Mouse (Mus musculus) brain, adult 2 months (tissue): ENCODE data around the gene Slc39a5.

Experiments
- DNase-seq: peaks from one replicate; pipeline ENCODE4 v3.0.0; 2011; ENCODE audit warnings: low read depth, low spot score

The Slc39a5 gene

DNA sequence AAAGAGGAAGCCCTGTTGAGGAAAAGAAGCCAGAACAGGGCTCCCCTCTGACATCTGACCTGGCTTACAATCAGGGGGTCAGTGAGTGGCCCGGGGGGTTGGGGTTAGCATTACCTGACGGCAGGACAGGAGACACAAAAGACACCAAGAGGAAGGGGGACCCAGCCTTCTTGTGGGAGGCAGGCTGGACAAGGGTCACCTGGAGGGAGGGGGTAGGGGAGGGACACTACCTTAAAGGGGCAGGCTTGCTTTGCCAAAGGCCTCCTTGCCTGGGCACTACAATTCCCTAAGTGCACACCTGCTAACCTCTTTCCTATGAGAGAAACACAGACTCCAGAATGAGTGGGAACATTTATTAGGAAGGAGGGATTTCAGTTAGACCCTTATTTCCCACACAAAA lies at the start of gene Slc39a5:
Slc39a5 (minus strand) TSS at position 174 of the 400 bp plus-strand sequence.
- no peak for DNase-seq

DNA sequence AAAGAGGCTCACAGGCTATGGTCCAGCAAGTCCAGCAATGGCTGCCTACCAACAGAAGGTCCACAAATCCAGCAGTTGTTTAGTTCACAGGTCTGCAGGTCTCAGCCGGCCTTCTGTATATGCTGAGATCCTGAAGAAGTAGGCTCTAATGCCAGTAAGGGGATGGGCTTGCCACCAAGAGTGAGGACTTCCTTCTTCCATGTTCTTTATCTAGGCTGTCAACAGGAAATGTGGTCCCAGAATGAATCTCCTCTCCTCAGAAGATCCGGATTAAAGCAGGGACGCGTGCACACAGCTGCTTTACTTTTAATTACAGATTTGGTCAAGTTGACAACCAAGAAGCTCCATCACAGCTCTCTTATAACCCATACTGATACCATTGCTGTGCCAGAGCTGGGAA lies 44.4 kb upstream of the Slc39a5 start:
- DNase-seq: no peak

DNA sequence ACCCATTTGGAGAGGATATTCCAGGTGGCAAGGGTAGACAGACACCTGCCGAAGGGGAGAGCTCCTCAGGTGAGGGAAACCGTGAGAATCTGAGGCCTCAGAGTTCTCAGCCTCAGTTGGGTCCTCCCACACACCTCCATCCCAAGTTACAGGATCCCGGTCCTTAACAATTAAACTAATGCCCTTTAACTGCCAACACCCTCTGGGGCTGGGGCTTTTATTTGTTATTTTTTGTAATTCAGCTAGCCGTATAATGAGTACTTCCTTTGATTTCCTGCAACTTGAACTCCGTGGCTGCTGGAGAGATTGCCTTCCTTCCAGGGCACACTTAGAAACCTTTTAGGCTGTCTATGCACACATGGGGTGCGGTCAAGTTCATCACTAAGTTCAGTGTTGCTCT lies 43.3 kb upstream of the Slc39a5 start:
- no peak for DNase-seq

DNA sequence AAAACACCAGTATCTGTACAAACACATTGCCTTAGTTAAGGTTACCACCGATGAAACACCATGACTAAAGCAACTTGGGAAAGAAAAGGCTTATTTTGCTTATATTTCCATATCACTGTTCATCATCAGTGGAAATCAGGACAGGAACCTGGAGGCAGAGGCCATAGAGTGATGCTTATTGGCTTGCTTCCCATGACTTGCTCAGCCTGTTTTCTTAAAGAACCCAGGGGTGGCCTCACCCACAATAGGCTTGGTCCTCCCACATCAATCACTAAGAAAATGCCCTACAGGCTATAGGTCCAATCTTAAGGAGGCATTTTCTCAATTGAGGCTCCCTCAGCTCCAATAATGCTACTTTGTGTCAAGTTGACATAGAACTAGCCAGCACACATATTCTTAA lies 41.7 kb upstream of the Slc39a5 start:
- no peak for DNase-seq

DNA sequence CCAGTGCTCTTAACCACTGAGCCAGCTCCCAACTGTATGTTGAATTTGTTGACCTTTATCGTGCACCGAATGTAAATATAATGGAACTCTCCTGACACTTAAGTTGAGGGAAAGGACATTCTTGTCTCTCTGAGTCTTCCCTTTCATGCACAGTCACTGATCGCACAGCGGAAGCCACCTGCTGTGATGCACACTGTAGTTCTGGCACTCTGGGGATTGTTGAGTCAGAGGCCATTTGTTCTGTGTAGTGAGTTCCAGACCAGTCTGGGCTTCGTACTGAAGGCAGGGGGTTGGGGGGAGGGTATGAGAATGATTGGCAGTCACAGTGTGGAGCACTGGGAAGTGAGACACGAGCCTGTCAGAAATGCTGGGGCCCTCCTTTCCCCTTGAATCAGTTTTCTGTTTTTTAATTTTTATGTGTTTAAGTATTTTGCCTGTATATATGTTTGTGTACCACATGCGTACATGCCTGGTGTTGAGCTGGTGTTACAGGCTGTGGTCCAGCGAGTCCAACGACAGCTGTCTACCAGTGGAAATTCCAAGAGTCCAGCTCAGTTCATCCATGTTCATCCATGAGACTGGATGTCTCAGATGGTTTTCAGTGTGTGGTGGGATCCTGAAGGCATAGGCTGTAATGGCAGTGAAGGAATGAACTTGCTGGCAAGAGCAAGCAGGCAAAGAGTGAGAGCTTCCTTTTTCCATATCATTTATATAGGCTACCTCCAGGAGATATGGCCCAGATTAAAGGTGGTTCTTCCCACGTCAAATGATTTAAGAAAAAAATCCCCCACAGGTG lies 40.5 kb upstream of the Slc39a5 start:
- peak; percentile 74 for DNase-seq

DNA sequence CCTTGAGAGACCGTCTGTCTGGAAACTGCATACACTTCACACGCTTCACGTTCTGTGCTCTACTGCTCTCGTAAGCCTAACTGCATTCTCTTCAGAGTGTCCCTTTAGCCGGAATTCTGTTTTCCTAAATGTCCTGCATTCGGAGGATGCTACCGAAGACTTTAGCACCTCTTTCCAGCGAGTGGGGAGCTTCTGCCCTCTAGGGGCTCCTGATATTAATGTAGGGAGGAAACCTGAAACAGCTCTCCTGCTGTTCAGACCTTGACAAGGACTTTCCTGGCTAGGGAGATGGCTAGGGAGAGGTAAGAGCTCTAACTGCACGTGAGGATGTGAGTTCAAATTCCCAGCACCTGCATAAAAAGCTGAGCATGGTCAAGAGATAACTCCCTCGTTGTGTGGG lies 39.4 kb upstream of the Slc39a5 start:
- DNase-seq: peak; percentile 83

DNA sequence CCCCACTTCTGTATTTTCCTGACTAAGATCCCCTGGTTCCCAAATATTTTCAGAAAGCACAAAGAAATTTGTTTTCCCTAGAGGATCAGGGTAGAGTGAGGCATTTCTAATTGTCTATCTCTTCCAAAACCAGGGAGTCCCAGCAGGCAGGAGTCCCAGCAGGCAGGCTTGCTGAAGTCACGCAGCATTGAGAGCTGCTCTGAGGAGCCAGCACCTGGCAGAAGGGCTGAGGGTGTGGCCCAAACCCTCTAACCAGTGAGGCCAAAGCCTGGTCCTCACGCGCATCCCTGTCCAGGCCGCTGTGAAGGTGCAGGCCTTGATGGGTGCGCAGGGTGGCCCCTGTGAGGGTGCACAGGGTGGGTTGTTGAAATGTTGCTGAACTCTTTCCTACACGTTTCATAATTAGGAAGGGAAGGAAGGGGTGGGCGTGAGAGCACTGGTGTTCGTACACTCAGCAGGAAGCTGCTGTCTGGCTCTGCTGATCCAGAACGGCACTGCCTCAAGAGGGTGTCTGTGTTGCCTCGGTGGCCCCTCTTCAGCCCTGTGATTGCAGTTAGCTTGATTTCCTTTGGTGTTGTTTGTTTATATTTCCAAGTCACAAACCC lies 37.7 kb upstream of the Slc39a5 start:
- DNase-seq: peak; percentile 63

DNA sequence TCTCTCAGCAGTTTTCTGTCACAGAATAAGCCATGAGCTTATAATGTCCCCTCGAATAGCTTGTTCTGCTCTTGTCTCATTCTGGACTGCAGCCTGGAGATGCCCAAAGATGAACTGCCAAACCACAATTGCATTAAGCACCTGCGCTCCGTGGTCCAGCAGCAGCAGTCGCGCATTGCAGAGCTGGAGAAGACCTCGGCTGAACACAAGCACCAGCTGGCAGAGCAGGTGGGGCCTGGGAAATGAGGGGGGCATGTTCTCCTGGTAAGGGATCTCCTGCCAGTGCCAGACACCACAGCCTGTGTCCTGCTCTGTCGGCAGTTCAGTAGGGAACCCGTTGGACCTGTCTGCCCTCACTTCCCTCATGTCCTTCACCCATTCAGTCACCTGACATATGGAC lies 35.3 kb upstream of the Slc39a5 start:
- peak; percentile 89 for DNase-seq

DNA sequence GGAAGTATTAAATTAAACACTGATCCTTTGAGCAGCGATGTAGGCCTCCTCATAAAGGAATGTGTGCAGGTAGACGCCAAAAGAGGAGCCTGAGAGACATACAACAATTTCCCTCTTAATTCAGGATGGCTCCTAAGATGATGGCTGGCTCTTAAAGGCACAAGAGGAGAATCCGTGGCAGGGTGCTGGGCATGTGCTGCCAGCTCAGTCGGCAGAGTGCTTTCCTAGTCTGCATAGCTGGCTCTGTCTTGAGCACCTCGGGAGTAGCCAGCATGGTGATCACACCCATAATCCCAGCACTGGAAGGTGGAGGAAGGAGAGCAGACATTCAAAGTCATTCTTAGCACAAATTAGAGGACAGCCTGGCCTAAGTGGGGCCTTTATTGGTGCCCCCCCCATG lies 34.8 kb upstream of the Slc39a5 start:
- peak; percentile 50 for DNase-seq

DNA sequence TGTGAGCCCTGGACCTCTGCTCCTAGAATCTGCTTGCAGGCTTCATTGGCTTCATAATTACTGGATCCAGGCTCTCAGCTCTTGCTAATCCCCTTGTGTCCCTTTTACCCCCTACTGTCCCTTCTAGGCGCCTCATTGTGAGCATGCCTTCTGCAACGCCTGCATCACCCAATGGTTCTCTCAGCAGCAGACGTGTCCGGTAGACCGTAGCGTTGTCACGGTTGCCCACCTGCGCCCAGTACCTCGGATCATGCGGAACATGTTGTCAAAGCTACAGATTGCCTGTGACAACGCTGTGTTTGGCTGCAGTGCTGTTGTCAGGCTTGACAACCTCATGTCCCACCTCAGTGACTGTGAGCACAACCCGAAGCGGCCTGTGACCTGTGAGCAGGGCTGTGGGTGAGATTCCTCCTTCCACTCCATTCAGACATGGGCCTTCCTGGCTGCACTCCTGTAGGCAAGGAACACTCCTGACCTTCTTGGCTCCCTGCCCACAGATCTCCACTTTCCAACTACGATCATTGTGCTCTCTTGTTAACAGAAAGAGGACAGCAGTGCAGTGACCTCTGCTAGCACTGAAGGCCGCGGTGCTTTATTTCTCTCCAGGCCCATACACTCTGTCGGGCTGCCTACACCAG lies 34.3 kb upstream of the Slc39a5 start:
- peak; percentile 84 for DNase-seq

DNA sequence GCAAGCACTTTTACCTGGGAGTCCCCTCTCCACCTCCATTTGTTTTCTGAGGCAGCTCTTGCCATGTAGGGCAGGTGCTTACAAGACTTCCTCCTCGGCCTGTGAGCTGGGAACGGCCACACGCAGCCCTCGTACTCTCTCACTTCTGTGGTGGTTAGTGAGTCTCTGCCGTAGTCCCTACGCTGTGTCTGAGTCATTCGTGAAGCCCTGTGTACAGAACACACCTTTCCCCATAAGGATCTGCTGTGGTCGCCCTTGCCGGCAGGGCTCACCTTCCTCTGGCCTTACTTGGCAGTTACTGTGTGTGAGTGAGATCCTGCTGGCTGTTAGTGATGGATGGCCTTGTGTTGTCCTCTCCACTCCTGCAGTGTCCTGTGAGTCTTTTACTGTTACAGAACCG lies 33.7 kb upstream of the Slc39a5 start:
- peak; percentile 31 for DNase-seq

DNA sequence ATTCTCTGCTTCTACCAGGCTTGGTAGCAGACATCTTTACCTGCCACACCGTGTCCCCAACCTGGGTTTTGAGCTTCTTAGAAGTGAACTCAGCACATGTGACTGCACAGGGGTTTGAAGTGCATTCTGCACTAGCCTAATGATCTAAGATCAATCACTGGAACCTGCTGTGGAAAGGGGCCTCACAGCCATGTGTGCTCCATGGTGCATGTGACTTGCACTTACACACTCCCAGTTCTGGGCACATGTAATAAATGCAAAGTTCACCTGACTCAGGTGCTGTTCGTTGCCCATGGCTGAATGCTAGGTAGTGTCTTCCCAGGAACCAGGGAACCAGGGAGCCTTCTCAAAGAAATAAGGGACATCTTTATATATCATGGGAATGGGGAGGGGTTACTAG lies 32.4 kb upstream of the Slc39a5 start:
- no peak for DNase-seq

DNA sequence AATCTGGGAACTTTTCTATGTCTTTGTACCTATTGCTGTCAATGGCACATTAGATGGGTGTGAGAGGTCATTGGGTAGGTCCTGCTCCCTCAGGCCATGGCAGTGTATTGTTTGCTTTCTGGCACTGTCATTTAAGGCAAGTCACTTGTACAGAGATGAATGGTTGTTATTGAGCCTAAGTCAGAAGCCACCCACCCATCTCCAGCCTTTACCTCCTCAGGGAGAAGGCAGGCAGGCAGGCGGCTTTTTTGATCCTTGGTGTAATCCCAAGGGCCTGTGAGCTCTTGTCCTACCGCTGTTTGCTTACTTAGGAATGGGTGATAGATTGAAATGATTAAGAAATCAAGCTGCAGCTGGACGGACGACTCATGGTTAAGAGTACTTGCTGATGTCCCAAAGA lies 28.4 kb upstream of the Slc39a5 start:
- DNase-seq: no peak

DNA sequence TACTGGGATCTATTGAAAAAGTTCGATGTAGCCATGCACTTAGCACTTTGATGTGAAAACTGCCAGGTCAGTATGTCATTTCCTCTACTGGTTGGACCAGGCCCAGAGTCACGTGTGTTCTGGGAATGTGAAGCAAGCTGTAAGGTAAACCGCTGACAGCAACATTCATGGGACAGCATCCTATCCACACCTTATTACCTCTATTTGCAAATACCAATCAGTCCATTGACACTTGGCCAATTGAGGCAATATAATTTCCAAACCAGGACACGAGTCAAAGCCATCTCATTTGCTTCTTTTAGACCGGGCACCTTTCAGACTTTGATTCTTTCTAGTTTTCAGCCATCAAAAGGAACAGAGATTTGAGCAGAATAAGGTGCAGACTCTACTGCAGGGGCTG lies 28.0 kb upstream of the Slc39a5 start:
- no peak for DNase-seq

DNA sequence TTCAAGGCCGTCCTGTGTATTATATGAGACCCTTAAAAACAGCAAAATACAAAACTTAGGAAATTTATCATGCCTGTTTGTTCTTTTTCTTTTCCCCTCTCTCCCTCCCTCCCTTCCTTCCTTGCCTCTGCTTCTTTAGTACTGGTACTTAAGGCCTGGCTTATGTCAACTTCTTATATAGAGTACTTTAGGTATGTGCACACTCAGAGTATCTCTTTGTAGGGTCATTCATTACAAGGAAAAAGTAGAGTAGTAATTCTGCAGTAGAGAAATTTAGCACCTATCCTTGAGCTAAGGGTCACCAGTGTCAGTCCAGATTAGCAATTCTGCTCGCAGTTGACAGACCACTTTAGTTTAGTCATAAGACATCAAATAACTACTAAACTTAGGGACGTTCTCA lies 24.2 kb upstream of the Slc39a5 start:
- no peak for DNase-seq

DNA sequence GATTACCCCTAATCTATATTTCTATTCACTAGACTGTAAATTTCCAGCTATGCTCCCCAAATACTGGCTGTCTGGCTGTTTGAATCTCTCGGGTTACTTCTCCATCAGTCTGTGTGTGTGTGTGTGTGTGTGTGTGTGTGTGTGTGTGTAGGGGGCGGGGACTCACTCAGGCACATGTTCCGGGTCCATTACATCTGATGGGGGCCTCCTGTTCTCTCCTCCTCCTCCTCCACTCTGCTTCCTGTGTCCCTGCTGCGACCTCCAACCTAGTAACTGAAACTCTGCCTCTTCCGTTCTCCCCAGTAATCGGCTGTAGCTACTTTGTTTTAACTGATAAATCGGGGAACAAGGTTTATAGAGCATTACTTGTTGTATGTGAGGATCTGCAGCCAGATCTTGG lies 23.6 kb upstream of the Slc39a5 start:
- DNase-seq: no peak

DNA sequence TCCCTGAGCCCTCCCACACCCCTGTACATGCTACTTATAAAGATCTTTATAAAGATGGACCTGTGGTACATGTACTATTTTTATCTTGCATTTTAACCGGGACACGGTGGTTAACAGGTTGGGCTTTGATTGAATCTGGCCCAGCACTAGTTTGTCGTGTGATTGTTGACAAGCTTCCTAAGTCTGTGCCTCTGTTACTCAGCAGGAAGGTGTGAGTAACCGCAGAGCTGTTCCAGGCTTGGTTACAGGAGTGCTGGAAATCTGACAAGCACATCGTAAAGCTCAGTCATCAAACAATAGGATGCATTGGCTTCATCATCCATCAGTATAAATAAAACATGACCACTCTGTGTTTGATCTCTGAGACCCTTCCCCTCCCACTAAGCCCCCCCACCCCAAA lies 21.4 kb upstream of the Slc39a5 start:
- peak; percentile 71 for DNase-seq

DNA sequence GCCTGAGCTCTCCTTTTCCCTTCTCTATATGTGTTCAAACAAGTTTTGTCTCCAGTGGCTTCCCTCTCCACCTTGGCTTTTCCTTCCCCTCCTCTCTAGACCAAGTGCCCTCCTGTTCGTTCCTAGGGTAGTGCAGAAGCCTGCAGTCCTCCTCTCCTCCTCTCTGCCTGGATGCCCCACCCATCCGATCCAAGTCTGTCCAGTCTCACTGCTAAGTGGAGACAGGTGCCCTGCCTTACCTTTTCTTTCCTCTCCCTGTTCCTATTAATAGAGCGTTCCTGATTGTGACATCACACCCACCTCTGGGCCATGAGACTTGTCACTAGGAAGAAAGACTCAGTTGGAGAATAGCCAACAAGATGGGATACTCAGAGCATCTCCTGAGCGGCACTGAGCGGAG lies 13.8 kb upstream of the Slc39a5 start:
- no peak for DNase-seq

DNA sequence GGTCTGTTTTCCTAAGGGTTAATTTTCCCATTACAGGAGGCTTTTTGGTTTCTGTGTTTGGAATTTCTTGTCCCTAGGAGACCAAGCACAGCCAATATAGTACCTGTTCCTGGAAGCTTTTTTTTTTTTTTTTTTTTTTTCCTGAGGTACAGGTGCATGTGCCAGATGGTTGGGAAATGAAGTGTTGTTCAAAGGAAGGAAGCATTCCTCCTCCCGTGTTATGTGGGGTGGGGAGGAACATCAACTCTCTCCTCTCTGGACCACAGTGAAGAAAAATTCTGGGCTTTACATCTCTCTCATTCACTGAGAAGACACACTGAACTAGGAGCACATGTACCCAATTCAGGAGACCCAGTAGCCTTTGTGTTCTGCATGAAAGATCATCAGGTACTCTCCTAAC lies 12.0 kb upstream of the Slc39a5 start:
- peak; percentile 57 for DNase-seq

DNA sequence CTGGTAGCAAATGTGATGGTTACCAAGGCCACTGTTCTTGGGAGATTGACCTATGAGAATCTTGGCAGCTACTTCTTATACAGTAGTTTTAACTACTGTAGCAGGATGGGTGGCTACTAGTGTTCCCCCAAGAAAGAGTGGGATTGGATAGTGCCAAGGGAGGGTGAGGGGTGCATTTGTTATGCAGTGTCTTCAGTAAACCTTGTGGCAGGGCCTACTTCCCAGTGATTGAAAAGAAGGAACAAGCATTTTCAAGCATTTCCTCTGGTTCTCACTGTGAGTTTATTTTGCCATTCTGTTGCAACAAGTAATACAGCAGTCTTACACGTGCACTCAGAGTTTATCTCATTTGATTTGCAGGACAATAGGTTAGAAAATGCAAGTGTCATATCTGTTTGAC lies 11.5 kb upstream of the Slc39a5 start:
- DNase-seq: no peak

DNA sequence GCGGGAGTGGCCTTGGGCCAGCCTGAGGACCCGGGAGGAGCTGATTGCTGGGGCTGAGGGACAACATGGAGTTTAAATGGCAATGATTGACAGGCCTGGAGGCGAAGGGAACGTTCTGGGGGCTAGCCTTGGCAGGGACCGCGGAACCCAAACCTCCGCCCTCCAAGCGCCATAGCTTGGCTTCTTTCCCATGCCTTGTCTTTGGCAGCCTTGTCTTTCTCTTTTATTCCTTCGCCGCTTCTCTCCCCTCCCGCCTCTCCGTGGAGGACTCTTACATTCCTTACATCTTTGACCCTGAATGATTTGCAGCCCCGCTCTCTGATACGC lies 11.0 kb upstream of the Slc39a5 start:
- peak; percentile 58 for DNase-seq

DNA sequence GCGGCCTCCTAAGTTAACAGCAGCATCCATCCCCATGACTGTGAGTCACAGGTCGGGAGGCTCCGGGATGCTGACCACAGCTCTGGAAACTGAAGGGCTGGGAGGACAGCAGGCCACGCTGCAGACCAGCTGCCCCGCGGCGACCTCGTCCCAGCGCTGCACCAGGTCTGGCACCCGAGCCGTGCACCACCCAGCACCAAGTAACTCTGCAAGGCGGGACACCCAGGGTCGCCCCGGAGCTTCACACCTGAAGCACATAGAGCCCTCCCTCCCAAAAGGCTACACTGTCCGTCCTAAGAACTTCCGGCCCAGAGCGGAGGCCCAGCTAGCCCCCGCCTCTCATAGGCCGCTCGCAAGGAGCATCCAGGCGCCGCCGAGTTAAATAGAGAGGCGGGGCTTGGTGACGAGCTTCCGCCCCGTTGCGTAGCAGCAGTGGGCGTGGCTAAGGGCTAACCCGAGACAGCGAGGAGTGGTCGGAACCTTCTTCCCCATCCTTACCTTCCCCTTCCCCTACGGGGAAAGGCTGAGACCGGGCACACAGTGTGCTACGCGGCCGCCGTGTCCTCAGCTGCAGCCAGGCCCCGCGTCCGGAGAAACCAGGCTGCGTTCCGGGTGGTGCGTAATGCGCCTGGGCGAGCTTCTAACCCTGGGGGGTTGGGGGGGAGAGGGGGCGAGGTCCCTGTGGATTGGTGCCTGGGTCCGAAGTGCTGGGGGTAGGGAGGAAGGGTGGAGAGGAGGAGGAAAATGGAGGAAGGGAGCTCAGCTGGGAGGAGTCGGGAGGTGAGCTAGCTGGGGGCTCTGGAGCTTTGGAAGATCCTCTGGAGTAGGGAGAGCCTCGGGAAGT lies 10.4 kb upstream of the Slc39a5 start, which contains the start of the genes Nabp2 and Rnf41:
Nabp2 (minus strand) TSS at position 282 of the 844 bp plus-strand sequence.
Rnf41 (plus strand) TSS at position 447 of the 844 bp plus-strand sequence.
- DNase-seq: peak; percentile 98
